Mouse (Mus musculus) cerebellum, adult 2 months (tissue): ENCODE data around the gene Megf11.
A peak's percentile ranks its signal among the peaks of the same experiment; 100 is the strongest.

Source experiments
- CTCF ChIP-seq: fragments of 200-500 bp; IDR thresholded peaks from 2 replicates; pipeline ENCODE4 v1.5.1; 2011; ENCODE audit warnings: low read depth, mild to moderate bottlenecking, control low read depth, low read length, moderate library complexity, borderline replicate concordance; ENCODE audit not compliant: insufficient read depth
- POLR2A ChIP-seq: fragments of 200-500 bp; IDR thresholded peaks from 2 replicates; pipeline ENCODE4 v1.6.1; 2011; ENCODE audit warnings: low read length, control low read depth, borderline replicate concordance; ENCODE audit not compliant: insufficient read depth

GRCm38 (mm10) chr9:64639664-64640063, 254.2 kb downstream of the Megf11 start:
- TF ChIP-seq CTCF (peak; percentile 78), POLR2A (no peak)
